Mouse (Mus musculus) CH12.LX (cell line): ENCODE measurements around the gene Vwa7.

Experiments used
- CHD2 ChIP-seq: IDR thresholded peaks from 2 replicates; pipeline ENCODE4 v1.6.1; 2011; ENCODE audit warnings: low read length, improper control_type of control experiment
- CTCF ChIP-seq, 2 experiments: IDR thresholded peaks in 1 of 2; conservative IDR thresholded peaks in 1 of 2; 2 replicates each; pipeline ENCODE4 v1.5.1; 2011 to 2012; ENCODE audit warnings: low read depth in 2 of 2, low read length in 2 of 2, improper control_type of control experiment in 1 of 2, inconsistent platforms in 1 of 2, mild to moderate bottlenecking in 1 of 2, moderate library complexity in 1 of 2
- IRF4 ChIP-seq: IDR thresholded peaks from 2 replicates; pipeline ENCODE4 v1.6.1; 2014; ENCODE audit warnings: low read depth, mild to moderate bottlenecking, inconsistent platforms, low read length, improper control_type of control experiment
- POLR2A ChIP-seq: IDR thresholded peaks from 2 replicates; pipeline ENCODE4 v1.6.1; 2011; ENCODE audit warnings: low read depth, mild to moderate bottlenecking, improper control_type of control experiment, low read length

DNA sequence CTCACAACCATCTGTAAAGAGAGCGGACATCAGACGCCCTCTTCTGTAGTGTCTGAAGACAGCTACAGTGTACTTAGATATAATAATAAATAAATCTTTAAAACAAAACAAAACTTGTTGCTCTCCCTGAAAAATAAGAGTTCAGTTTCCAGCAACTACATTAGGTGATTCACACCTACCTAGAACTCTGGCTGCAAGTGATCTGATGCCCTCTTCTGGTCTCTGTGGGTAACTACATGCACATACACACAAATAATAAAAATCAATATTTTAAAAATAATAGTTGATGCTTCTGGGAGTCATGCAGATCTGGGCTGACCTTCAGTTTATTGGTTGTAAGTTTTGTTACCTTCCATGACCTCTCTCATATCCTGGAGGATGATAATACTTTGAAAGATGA is 32.2 kb upstream of the Vwa7 start:
- TF ChIP-seq IRF4 (no peak), CTCF (conservative IDR thresholded peaks at IDR 0.05 in 1 of 2, IDR thresholded peaks at IDR 0.05 in 1 of 2; ENCODE audit: low read depth in 2 of 2, low read length in 2 of 2) (peak; percentile 39 to 63; a peak in 3 of 4 replicates), CHD2 (no peak), POLR2A (no peak)
